Mouse (Mus musculus) activated CD4-positive, CD25-positive, alpha-beta regulatory T cell, adult 4 months (primary cell): Measurements from ENCODE around the gene Olfr95. TPM values are rescaled to one million over a fixed set of nuclear protein-coding genes. Genes with fewer than 3 reads are reported as not detected.
"Not testable (repeated sequence)": the region's sequence is repeated elsewhere in the genome, so short reads cannot be mapped to it uniquely, and the experiment has no call there.

Experiments used
- ATAC-seq: one replicate; pipeline ENCODE4 v1.8.0; 2017
- polyA plus RNA-seq, 2 experiments: library from polyadenylated mRNA; unstranded; fragments of 100-300 nt; shearing (Covaris generic); gene quantifications; one replicate each; pipeline ENCODE4 v1.2.1; 2017

Gene Olfr95
- not detected for polyA plus RNA-seq

DNA sequence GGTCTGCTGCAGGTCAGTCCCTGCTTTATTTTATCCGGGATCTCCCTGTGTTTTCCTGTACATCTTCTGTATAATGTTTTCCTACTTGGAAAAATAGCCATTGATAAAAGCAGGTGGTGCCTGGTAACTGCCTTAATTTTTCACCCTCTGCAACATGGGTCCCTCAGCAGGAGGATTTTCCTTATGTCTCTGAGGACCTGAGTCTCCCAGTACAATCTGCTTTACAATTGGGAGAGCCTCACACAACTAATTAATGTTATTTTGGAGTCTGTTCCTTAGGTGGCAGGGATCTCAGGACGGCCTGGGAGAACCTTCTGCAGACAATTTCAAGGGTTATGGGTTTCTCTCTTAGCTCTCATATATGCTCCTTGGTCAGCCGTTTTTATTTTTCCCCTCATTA is at the start of gene Olfr95:
Olfr95 (minus strand) TSS at position 101 of the 400 bp plus-strand sequence.
- ATAC-seq: no peak

DNA sequence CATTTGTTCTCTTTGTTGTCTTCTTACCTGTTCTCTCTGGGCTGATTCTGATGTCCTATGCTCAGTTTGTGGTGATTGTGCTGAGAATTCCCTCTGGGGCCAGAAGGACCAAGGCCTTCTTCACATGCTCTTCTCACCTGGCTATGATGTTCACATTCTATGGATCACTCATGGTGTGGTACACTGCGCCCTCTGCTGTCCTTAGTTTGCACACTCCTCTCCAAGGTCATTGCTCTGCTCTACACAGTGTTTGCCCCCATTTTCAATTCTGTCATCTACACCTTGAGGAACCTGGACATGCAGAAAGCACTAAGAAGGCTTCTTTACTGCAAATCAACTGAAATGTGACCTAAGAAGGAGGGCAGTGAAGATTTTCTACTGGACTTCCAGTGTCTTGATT is 37.6 kb upstream of the Olfr95 start:
- peak; percentile 37 for ATAC-seq

DNA sequence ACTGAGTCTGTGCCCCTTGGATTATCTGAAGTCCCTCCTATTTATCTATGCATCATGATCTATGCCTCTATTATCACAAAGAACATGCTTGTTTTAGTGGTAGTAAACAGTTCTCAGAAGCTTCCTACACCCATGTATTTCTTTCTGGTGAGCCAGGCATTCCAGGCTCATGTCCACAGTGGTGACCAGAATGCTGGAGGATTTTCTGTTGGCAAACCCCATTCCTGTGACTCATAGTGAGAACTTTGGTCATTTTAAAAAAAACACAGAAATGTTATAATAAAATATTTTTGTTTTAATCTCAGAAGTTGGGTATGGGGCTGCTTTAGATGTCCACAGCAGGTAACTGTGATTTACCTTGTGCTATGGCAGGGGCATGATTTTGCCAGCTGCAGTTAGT is 36.5 kb upstream of the Olfr95 start:
- ATAC-seq: no peak

DNA sequence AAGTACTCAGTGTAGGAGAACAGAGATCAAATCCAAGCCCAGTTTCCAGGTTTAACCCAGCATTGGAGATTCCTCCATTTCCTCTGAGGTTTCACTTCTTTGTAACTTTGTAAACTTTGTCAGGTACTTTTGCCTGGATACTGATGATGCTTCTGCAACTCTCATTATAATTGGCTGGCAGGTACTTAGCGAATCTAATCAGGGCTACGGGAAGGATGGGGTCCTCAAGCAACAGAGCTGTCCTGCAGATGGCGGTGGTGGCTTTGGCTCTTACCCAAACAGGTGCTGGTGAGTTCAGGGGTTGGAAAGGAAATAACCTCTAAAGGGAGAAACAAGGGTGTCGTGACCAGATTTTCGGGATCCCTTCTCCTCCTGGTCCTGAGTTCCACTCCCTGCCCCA is 33.8 kb upstream of the Olfr95 start:
- ATAC-seq: peak; percentile 99

DNA sequence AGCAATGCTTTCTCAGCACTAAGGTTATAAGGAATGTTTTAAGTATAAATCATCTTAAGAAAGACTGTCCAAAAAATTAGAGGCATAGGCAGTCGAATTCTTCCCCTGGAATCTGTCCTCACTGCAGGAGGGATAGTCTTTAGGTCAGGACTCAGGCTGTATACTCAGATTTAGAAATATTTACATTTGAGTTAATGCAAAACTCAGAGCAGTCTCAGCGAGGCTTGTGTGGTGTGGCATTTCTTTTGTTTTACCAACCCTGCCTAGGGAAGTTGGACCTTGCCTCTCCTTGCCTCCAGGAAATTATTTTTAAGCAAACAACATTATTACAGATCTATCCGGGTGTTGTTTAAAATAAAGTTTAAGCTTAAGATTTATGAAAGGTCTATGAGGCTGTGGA is 29.3 kb upstream of the Olfr95 start:
- no peak for ATAC-seq

DNA sequence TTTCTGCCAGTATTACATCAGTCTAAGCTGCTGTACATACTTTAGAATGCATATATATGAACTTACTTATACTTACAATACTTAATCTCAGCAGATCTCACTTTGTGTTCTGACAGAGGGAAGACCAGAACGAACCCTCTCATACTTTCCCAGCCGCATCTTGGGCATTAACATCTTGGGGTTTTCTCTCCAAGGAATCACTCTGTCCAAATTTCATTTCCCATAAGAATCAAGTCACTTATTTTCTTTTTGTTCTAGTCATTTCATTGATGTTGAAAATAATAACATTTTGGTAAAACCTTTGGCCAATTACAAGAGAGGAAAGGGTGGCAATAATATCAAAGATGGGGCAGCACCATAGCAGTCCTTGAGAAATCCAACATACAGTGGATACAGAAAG is 24.3 kb upstream of the Olfr95 start, which contains the start of gene Olfr97:
Olfr97 (minus strand) TSS at position 101 of the 400 bp plus-strand sequence.
- ATAC-seq: not testable (repeated sequence)

DNA sequence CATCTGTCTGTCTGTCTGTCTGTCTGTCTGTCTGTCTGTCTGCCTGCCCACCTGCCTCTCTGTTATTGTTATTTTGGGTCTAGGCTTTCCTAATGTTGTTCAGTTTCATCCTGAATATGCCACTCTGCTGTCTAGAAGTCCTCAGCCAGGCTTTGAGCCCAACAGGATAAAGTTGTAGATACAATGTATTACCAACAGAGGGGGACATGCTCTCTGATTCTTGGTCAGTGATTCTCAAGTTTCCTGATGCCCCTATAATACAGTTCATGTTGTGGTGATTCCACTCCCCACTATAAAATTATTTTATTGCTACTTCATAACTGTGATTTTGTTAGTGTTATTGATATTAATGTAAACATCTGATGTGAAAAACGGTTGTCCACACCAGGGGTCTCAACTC is 9.0 kb upstream of the Olfr95 start:
- no peak for ATAC-seq

DNA sequence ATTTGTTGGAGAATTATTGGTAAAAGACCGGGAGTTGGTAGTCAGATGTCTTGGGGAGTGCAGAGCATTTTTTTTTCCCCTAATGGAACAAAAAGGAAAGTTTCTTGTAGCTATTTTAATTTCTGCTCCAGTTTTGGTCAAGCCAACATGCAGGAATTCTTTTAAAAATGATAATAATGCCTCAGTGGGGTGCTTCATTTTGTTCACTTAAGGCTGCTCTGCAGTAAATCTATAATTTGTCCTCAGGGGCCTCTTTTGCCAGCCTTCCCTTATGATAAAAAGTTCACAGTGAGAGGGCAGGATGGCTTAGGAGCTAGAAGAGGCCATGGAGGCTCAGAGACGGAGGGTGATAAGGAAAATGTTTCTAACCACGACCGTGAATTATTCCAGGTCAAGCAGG is 6.9 kb upstream of the Olfr95 start, which contains the start of gene Olfr96:
Olfr96 (plus strand) TSS at position 301 of the 400 bp plus-strand sequence.
- no peak for ATAC-seq

DNA sequence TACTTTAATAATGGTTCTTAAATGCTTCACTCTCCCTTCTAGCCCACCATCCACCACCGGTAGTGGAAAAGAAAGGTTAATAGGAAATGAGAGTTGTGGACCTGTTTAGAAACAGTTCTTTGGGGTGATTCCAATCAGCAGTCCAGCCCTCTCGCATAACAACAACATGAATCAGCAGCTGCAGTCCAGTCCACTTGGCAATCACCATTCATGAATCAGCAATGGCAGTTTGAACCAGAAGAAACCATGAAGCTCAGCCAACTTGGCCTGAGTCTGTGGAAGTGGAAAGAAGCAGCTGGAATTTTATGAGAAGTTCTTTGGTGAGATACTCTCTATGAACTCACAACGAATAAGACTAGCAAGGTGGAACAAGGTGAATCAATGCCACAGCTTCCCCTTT is 5.6 kb upstream of the Olfr95 start:
- ATAC-seq: no peak

DNA sequence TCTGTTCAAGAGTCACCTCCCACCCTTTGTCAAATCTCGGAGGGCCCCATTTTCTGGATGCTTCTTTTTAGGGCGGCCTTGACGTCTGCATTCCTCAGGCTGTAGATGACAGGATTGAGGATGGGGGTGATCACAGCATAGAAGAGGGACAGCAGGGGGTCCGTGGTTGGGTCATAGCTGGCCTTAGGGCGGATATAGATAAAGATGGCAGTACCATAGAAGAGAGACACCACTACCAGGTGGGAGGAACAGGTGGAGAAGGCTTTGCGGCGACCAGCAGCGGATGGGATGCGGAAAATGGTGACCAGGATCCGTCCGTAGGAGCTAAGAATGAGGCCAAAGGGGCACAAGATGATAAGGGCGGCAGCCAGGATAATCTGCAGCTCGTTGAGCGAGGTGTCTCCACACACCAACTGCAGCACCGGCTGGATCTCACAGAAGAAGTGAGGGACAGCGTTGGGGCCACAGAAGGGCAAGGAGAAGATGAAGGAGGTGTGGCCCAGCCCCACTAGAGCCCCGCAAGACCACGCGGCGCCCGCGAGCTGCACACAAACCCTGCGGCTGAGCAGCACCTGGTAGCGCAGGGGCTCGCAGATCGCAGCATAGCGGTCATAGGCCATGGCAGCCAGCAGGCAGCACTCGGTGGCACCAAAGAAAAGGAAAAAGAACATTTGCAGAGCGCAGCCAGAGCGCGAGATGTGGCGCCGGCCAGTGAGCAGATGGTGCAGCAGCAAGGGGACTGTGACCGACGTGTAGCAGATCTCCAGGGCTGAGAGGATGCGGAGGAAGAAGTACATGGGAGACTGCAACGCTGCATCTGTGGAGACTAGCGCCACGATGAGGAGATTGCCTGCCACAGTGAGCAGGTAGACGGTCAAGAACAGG is 1.8 kb downstream of the Olfr95 start:
- ATAC-seq: no peak

DNA sequence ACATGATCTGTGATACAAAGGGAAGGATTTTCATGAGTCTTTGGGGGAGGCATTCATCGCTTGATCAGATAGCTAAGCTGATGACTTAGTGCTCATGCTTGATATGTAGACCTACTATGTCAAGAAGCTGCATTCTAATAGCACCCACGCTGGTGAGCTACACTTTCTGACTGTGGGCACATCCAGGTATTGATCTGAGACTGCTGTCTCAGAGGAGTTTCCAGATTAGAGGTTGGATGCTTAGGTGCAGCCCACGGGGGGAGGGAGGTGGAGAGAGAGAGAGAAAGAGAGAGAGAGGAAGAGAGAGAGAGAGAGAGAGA is 9.0 kb downstream of the Olfr95 start:
- no peak for ATAC-seq

DNA sequence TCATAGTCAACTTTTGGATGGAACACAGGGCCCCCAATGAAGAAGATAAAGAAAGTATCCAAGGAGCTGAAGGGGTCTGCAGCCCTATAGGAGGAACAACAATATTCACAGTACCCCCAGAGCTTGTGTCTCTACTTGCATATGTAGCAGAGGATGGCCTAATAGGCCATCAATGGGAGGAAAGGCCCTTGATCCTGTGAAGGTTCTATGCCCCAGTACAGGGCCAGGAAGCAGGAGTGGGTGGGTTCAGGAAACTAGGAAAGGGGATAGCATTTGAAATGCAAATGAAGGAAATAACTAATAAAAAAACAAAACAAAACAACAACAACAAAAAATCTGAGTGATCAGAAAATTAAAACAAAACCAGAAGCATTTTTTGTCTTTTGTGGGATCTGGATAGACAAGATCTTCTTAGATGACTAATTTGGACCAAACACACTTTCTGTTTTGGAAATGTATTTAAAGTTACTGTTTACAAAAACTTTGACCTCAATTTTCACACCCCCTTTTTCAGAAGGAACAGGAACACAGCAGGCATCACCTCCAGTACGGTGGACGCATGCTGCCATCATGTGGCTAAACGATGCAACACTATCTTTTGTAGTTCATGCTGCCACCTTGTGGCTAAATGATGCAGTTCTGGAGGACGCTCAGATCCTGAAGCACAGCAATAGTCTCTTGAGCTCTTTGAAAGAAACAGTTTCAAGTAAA is 9.6 kb downstream of the Olfr95 start:
- peak; percentile 85 for ATAC-seq

DNA sequence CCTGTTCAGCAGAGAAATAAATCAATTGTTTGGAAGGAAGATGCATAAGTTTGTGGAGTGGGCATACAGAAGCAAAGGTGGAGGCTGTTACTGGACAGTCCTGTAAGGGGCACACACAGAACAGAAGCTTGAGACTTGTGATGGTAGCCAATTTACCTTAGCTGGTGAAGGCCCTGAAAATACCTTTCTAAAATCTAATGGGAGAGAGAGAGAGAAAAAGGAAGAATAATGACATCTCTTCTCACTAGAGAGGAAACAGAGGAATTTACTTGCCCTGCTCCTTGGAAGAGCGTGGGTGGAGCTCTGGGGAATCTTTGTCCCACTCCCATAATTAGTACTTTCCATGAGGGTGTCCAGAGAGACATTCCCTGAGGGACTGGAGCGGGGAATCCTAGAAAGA is 12.0 kb downstream of the Olfr95 start, which contains the start of gene Olfr94:
Olfr94 (minus strand) TSS at position 101 of the 400 bp plus-strand sequence.
- ATAC-seq: no peak

DNA sequence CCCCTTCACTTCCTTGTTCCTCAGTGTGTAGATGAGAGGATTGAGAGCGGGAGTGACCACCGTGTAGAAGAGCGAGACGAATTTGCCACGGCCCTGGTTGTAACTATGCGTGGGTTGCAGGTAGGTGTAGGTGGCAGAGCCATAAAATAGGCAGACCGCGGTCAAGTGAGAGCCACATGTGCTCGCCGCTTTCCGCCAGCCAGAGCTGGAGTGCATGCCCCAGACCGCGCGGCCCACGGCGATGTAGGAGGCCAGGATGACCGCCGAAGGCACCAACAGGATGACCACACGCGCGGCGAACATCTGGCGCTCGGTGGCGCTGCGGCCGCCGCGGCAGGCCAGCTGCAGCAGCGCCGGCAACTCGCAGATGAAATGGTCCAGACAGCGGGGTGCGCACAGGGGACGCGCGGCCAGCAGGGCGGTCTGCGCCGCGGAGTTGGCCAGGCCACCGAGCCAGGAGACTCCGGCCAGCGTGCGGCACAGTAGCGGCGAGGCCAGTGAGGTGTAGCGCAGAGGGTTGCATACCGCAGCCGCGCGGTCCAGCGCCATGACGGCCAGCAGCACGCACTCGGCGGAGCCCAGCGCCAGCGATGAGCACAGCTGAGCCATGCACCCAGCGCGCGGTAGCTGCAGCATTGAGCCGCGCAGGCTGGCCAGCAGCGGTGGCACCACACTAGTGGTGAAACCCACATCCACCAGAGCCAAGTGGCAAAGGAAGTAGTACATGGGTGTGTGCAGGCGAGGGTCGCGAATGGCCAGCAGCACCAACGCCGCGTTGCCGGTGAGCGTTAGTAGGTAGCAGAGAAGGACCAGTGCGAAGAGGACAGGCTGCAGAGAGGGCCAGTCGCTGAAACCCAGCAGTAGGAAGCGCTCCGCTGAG is 15.8 kb downstream of the Olfr95 start:
- no peak for ATAC-seq

DNA sequence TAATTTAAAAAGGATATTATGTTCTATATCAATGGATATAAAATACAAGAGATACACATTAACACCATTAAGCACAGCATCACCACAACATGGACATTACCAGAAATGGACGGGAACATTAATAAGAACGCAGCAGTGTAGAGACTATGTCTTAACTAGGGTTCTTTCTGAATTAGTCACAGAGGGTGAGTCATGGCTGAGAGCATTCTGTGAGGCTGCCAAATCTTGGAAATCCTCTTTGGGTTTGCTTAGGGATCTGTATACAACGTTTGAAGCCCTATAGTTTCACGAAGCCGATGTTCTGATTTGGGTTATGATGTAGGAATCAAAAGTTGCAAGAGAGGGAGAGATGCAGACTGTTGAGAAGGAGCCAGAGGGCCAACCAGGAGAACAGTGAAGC is 18.1 kb downstream of the Olfr95 start:
- no peak for ATAC-seq

DNA sequence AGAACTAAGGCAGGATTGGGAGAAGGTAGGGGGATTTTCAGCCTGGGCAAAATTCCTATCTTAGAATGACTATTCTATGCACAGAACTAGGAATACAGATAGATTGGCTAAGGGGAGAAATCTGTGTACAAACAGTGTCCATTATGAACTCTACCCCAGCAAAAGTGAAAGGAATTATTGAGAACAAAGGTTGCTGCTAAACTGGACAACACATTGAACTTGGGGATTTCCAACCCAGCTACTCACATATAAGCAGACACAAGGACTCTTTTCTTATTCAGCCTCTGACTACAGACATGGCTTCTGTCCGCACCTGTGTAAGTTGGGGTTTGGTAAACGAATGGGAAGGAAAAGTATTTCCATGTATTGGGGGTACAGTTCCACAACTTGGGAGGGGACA is 19.3 kb downstream of the Olfr95 start, which contains the start of gene Ubd:
Ubd (plus strand) TSS at position 237 of the 400 bp plus-strand sequence.
- ATAC-seq: no peak

DNA sequence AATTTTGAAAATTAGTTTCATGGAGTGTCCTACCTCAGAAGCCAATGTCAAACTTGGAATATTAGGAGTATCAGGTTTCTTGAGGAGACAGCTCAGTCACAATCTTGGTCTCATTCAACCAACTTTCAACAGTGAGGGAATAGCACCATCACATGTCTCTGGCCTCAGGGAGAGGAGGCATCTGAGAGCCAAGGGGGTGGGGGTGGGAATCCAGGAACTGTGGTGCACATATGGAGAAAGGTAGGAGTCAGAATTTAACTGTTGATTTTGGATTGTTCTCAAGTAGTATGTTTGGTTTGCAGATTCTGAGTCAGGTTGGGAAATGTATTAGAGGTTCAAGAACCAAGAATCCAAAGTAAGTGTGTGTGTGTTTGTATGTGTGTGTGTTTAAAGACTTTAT is 19.9 kb downstream of the Olfr95 start:
- ATAC-seq: no peak

DNA sequence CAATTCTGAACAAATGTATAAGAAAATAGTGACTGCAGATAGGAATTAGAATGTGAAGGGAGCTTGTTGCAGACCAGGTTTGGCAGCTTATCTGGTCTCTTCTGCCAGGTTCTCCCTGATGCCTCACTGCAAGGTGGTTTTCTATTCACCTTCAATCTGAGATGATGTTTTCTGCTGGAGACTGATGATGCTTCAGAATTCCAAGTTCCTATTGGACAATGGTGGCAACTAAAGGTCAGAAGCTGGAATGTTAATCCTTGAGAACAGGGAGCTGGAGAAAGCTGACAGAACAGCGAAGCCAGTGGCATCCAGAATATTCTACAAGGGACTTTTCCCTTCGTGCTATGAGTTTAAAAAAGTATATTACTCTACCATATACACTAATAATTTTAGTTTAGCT is 22.2 kb downstream of the Olfr95 start:
- no peak for ATAC-seq

DNA sequence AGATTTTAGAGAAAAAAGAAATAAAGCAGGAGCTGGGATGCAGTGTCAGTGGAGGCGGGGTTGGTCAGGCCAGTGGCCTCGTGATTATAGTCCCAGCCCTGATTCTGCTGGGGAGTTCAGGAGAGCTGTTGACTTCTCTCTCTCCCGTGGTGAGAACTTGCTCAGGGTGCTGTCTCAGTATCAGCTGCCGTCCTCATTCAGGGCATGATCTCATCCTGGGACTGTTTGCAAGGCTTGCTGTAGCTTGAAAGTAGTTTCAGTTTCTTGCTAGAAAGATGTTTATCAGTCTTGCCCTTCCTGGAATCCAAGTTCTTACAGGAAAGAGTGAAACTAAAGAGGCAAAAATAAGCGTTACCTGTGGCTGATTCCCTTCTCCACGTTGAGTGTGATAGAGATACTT is 27.4 kb downstream of the Olfr95 start:
- no peak for ATAC-seq

DNA sequence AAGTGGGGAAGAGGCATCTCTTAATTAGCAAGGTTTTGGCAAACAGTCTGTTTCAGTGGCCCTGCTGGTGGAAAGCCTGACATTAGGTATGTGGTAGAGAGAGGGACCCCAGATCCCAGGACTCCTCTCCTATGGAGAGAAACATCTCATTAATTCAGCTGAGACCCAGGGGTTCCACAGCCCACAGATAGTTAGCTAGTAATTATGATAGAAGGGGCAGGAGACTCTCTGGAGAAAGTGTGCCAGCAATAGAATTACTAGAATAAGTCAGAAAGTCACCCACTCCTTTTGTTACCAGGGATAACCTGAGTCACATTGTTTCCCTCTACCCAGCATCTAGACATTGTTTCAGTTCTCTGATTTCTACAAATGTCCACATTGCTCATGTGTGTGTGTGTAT is 51.5 kb downstream of the Olfr95 start, which contains the start of gene Olfr93:
Olfr93 (minus strand) TSS at position 101 of the 400 bp plus-strand sequence.
- no peak for ATAC-seq
